Mouse (Mus musculus): ENCODE results near the gene Spdye4c. TPM values are rescaled to one million over a fixed set of nuclear protein-coding genes. Genes with fewer than 3 reads are reported as not detected.

Spdye4c gene
- not detected in 2 replicates for total RNA-seq (2021)
- long read RNA-seq, experiment 1, result 0 reads
- long read RNA-seq, experiment 2, result 0 reads

GRCm38 (mm10) chr2:128590909-128591308 lies at the start of gene Spdye4c:
TSS of gene Spdye4c (plus strand) at chr2:128591209.
- DNase-seq, result no peak

DNA sequence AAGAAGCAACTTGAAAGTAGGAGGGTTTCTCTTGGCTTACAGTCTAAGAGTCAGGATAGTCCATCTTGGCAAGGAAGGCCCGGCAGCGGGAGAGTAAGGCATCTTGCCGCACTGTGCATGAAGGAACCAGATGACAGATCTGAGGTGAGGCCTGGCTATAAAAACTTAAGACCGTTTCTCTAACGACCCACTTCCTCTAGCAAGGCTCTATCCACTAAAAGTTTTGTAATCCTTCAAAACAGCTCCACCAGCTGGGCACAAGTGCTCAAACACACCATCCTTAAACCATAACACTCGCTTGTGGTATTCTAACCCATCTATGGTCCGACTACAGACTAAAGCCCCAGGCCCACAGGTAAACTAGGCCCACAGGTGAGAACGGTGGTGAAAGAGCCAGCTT lies 47.5 kb upstream of the Spdye4c start:
- no peak for DNase-seq

GRCm38 (mm10) chr2:128544421-128545137 lies 46.4 kb upstream of the Spdye4c start:
- peak; percentile 62 for DNase-seq

DNA sequence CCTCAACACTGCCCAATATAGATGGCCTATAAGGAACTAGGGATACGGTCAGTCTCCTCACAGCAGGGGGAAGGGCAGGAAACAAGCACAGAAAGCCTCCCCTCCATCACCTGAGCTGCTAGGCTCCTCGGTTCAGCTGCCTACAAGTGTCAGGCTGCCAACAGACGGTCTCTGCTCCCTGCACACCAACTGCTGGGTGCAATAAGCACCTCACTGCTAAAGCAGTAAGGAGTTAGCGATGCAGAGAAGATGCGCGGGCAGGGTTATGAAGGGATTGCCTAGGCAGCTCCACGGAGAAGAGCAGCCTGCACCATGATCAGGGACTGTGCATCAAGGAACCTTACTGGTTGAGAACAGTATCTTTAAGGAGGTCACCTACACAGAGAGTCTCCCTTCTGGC lies 45.6 kb upstream of the Spdye4c start:
- no peak for DNase-seq

DNA sequence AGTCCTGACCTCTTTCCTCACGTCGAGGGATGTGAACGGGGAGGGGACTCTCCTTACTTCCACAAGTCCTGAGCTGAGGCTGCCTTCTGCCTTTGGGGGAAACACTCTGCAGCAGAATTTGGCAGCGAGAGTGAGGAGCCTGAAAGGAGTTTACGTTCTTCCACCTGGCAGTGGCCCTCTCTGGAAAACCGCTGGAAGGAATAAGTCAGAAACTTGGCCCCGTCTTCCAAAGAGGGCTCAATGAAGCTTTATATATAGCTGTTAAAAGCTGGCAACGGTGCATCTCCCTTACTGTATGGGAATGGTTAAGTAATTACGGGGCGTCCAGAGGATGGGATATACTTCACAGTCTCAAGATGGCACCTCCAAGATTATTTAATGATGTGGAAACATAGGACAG lies 43.9 kb upstream of the Spdye4c start:
- DNase-seq, result no peak

- DNase-seq, result no peak
These were observed 42.7 kb upstream of the Spdye4c start for GRCm38 (mm10) chr2:128548262-128548661.

GRCm38 (mm10) chr2:128549561-128549960 lies 41.4 kb upstream of the Spdye4c start:
- peak; percentile 37 for DNase-seq

DNA sequence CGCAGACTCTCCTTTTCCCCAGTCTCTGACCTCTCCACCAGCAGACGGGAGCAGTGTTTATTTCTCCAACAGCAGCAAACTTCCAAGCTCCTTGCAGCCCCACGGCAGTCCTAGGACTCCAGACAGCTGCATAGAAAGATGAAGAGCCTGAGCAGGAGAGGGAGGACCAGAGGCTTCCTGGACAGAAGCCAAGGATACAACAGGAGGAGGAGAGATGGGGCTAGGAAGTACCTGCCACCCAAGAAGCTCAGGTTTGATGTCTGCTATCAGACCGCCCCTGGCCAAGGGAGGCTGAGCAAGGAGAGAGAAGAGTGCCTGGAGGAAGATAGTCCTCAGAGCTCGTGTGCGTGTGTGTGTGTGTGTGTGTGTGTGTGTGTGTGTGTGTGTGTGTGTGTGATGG lies 41.0 kb upstream of the Spdye4c start:
- DNase-seq, result no peak

DNA sequence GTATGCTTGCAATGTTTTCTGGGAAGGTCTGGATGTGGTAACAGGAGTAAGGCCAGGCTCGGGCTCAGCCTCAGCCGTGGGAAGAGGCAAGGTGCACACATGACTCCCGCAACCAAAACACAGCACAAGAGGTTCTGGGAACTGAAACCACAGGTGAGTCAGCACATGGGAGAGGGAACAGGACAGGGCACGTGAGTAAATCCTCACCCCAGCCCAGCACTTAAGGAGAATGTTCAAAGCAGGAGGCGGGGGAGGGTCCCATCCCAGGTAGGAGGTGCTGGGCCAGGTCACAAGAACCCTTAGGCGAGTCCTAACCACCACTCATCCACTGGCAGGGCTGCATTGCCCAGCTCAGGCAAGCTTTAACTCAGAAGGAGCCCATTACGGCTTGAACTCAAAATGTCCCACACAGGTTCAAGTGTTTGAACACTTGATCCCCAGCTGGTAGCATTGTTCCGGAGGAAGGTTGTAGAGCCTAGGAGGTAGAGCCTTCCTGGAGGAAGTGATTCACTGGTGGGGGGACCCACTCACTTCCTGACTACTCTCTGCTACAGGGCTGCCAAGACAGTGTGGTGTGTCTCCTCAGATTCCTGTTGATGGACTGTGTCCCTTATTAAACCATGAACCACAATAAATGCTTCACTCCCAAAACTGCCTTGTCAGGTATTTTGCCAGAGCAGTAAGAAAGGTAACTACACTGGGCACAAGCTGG lies 38.8 kb upstream of the Spdye4c start:
- no peak for DNase-seq

DNA sequence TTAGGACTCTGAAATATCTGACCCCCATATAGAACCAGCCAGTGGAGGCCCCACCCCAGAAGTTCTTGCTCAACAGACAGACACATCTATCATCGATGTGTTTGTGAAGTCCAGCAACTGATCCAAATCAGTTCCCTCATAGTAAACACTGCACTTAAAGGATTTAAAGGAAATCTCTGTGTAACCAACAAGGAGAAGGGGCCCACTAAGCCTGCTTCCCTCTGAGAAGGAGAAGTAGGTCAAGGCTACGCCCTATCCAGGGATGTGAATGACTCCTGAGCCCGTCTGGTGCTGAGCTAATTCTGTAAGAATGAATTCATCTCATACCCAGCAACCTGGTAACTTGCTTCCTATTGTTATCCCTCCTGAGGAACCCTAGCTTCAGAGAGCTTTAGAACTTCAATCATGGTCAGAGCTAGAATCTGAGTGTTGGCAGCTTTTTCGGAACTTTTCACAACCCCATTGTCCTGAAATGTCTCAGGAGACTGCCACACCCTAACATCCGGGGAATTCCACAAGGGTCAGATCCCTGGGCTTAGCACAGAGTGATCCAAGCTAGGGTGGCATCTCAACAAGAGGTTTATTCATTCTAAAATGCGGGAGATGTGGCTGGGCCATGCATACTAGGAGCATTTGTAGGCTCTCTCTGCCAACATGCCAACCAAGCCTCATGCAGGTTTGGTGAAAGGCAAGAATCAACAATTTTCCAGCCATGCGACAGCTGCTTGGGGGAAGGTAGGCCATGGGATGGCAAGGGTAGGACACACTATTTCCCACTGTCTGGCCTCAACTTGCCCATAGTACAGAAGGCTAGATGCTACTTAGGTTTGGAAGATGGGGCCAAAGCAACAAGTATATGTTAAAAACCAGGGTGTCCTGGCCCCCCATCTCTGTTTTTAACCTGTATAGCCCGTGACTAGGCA lies 38.0 kb upstream of the Spdye4c start:
- no peak for DNase-seq

- no peak for DNase-seq
These were observed 35.9 kb upstream of the Spdye4c start for GRCm38 (mm10) chr2:128555082-128555481.

- no peak for DNase-seq
These were observed 26.8 kb upstream of the Spdye4c start for GRCm38 (mm10) chr2:128564195-128564594.

DNA sequence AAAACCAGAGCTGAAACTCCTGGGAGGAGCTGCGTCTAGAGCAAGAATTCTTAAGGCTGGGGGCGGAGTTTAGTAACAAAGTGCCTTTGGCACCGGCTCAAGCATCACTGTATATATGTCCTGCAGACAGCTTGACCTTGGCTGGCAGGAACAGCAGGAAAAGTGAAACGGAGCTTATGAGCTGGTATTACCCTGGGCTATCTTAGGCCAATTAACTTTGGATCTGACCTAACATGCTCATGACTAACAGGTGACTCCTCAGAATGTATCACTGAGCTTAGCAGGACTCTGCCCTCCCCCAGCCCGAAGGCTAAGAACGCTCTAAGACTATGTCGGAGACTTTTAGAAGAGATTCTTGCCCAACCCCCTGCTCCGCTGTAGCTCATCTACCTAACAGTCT lies 25.1 kb upstream of the Spdye4c start:
- DNase-seq, result no peak

GRCm38 (mm10) chr2:128566304-128567147 lies 24.5 kb upstream of the Spdye4c start:
- DNase-seq, result peak; percentile 33

DNA sequence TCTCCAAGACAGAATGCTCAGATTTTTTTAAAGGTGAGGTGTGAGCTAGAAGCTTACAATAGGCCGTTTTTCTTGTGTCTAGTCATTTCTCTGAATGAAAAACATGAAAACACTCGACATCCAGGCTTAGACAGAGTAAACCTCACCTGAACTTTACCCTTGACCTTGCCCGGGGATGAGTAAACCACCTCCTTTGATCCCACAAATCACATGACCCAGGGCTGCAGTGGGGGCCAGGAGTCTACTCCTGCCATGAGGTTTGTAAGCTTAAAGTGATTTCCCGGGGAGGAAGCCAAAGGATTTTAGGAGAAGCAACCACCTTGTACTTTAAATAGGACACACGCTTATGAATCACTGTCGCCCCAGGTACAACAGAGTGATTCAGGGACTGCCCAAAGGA lies 23.0 kb upstream of the Spdye4c start:
- peak; percentile 18 for DNase-seq

DNA sequence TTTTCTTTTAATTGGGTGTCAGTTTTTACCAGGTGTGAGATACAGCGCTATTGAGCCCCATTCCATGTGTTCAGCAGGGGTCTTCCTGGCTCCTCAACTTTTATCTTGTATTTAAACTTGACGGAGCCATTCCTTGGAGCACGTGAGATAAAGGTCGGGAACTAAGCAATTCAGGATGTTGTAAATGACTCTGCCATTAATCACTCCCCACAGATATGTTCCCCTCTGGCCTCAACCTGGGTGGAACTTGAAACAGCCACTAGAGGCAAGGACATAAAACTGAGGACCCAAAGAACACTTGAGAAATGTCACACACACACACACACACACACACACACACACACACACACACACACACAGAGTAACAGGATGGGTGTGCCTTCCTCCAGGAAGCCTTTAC lies 22.5 kb upstream of the Spdye4c start:
- DNase-seq, result no peak

GRCm38 (mm10) chr2:128571001-128571400 lies 20.0 kb upstream of the Spdye4c start:
- no peak for DNase-seq

GRCm38 (mm10) chr2:128572726-128573624 lies 18.0 kb upstream of the Spdye4c start:
- peak; percentile 88 for DNase-seq

DNA sequence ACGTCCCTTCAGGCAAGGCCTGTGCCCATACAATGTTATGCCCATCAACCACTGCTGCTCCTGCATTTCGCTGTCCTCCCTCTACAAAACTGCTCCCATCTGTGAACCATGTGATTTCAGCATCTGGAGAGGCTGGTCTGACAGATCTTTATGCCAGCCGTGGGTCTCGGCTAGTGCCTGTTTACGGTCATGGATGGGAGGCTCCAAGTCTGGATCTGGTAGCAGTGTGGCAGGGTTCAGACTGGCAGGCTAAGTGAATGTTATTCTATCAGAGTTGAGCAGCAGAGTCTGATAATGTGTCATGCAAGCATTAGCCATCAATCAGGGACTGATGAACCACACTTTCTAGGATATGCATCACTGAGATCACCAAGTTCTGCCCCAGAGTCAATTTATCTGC lies 8.1 kb upstream of the Spdye4c start:
- no peak for DNase-seq

DNA sequence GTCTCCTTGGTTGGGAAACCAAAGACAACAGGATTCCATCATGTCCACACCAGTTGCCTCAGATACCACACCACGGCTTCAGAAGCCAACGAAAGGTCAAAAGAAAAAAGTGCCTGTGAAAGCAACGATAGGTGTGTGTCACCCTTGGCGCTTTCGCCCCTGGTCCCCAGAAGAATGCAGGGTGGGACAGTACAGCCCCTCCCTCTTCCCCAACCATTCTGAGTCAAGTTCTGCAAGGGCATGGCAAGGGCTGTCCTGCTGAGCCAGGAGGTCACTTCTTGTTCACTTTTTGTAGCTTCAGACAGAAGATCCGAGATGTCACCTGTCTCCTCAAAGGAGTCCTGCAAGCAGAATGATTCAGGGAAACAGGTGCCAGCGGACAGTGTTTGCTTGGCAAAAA lies 1.3 kb downstream of the Spdye4c start:
- DNase-seq, result no peak

- no peak for DNase-seq
These were observed 10.5 kb downstream of the Spdye4c start for GRCm38 (mm10) chr2:128601534-128601933.

Measured in adrenal gland, postnatal 14 days (tissue).